Mouse (Mus musculus): ENCODE results near the gene Pitx2.

- TF ChIP-seq GATA1 (IDR thresholded peaks at IDR 0.05; ENCODE audit: low read length) (no peak), TAL1 (IDR thresholded peaks at IDR 0.05; ENCODE audit: low read length) (no peak)
Observed at GRCm38 (mm10) chr3:129213633-129214145, 14.0 kb downstream of the Pitx2 start.

Data from erythroblast, embryonic 14.5 days (primary cell).